Mouse (Mus musculus) C2C12 (cell line): Measurements from ENCODE around the gene Abo. TPM values are rescaled to one million over a fixed set of nuclear protein-coding genes. Genes with fewer than 3 reads are reported as not detected.

Experiments
- H3K27me3 ChIP-seq: one replicate; pipeline ENCODE4 v1.6.1; 2011; ENCODE audit not compliant: control insufficient read depth, insufficient read depth, insufficient read length
- H3K36me3 ChIP-seq: one replicate; pipeline ENCODE4 v1.6.1; 2011; ENCODE audit not compliant: control insufficient read depth, insufficient read depth
- H3K4me3 ChIP-seq: one replicate; pipeline ENCODE4 v1.5.1; 2011; ENCODE audit warnings: mild to moderate bottlenecking, control low read depth; ENCODE audit not compliant: poor library complexity, insufficient read depth, severe bottlenecking
- H3K79me2 ChIP-seq: one replicate; pipeline ENCODE4 v1.6.1; 2011; ENCODE audit not compliant: control insufficient read depth, insufficient read depth
- H3K79me3 ChIP-seq: one replicate; pipeline ENCODE4 v1.6.1; 2011; ENCODE audit warnings: low read depth, control low read depth
- H3ac ChIP-seq: one replicate; pipeline ENCODE3; 2011; ENCODE audit warnings: low read depth; ENCODE audit not compliant: control insufficient read depth, insufficient read length
- CEBPB ChIP-seq: IDR thresholded peaks from one replicate; pipeline ENCODE4 v1.6.1; 2011; ENCODE audit warnings: low read depth, mild to moderate bottlenecking, control low read depth, moderate library complexity
- CTCF ChIP-seq: IDR thresholded peaks from one replicate; pipeline ENCODE4 v1.5.1; 2011; ENCODE audit not compliant: control insufficient read depth, insufficient read depth, insufficient read length
- FOSL1 ChIP-seq: IDR thresholded peaks from one replicate; pipeline ENCODE4 v1.8.0; 2011; ENCODE audit warnings: mild to moderate bottlenecking, low read length; ENCODE audit not compliant: poor library complexity, insufficient read depth, severe bottlenecking
- MAX ChIP-seq: IDR thresholded peaks from one replicate; pipeline ENCODE4 v1.6.1; 2011; ENCODE audit warnings: mild to moderate bottlenecking, control low read depth
- MYOD1 ChIP-seq: IDR thresholded peaks from one replicate; pipeline ENCODE4 v1.6.1; 2011; ENCODE audit warnings: low read depth; ENCODE audit not compliant: control insufficient read depth, insufficient read length
- MYOG ChIP-seq: IDR thresholded peaks from one replicate; pipeline ENCODE4 v1.6.1; 2011; ENCODE audit not compliant: control insufficient read depth, insufficient read length; ENCODE audit errors: extremely low read depth
- USF1 ChIP-seq: IDR thresholded peaks from one replicate; pipeline ENCODE4 v1.6.1; 2011; ENCODE audit warnings: low read depth, mild to moderate bottlenecking, control low read depth, moderate library complexity
- polyA plus RNA-seq: library from polyadenylated mRNA; unstranded; fragments of >200 nt; fragmentation: generic; extraction: Trizol; gene quantifications from one replicate; pipeline ENCODE4 v1.2.1, GENCODE M21; 2012; ENCODE audit warnings: missing spikeins

Gene Abo
- polyA plus RNA-seq, 1 experiment: not detected

GRCm38 (mm10) chr2:26910124-26910993, 45.6 kb upstream of the Abo start, which contains the start of the genes Med22 and Rpl7a:
Gene Med22, minus strand, starts transcription at chr2:26910677.
Gene Rpl7a, plus strand, starts transcription at chr2:26910764.
- Histone ChIP-seq H3K36me3 (peaks cover 80% of the 10 kb centered on the region), H3K27me3 (no peaks in the 10 kb centered on the region)

GRCm38 (mm10) chr2:26909387-26909784, 44.6 kb upstream of the Abo start:
- peak overlapping the region; percentile 84 for H3ac ChIP-seq
- no peaks in the 10 kb centered on the region for H3K27me3 ChIP-seq
- H3K79me3 ChIP-seq: peaks cover 68% of the 10 kb centered on the region
- peaks cover 80% of the 10 kb centered on the region for H3K36me3 ChIP-seq
- H3K4me3 ChIP-seq: peak overlapping the region; percentile 84
- TF ChIP-seq CTCF (no peak), CEBPB (no peak), FOSL1 (no peak), MYOD1 (no peak), MAX (no peak), USF1 (no peak), MYOG (no peak)
- peaks cover 100% of the 10 kb centered on the region for H3K79me2 ChIP-seq

More at GRCm38 (mm10) chr2:26910124-26910993, 45.6 kb upstream of the Abo start, which contains the start of the genes Med22 and Rpl7a:
- H3ac ChIP-seq: peak within 1 kb of the TSS; percentile 93
- peaks cover 100% of the 10 kb centered on the region for H3K79me2 ChIP-seq
- TF ChIP-seq MAX (peak; percentile 7), MYOG (no peak), FOSL1 (no peak), CTCF (no peak)
- H3K79me3 ChIP-seq: peaks cover 75% of the 10 kb centered on the region
- H3K4me3 ChIP-seq: peak within 1 kb of the TSS; percentile 84

GRCm38 (mm10) chr2:26908710-26909386, 44.1 kb upstream of the Abo start:
- Histone ChIP-seq H3K27me3 (no peaks in the 10 kb centered on the region), H3ac (peak overlapping the region; percentile 47), H3K4me3 (peak overlapping the region; percentile 84), H3K79me3 (peaks cover 68% of the 10 kb centered on the region), H3K36me3 (peaks cover 77% of the 10 kb centered on the region), H3K79me2 (peaks cover 100% of the 10 kb centered on the region)
- TF ChIP-seq CTCF (no peak), MYOG (no peak), USF1 (no peak), MYOD1 (no peak), FOSL1 (no peak), CEBPB (no peak)

DNA sequence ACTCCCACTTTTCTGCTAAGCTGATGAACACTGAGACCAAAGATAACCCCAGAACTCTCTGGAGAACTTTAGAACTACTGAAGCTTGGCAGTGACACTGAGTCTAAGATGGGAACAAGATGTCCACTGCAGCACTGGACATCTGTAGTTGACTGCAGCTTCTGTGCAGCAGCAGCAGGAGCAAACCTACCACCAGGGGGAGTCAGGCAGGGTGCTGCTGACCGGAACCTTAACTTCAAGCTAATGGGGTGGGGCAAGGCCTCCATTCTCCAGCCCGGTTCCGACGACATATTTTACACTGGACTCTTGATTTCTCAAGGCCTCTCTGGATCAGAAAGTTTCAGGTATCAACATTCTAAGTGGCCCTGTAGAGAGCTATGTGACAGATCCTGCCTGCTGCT, 42.3 kb upstream of the Abo start:
- peaks cover 61% of the 10 kb centered on the region for H3K79me3 ChIP-seq
- TF ChIP-seq FOSL1 (no peak), CTCF (peak; percentile 75)
- H3K27me3 ChIP-seq: no peaks in the 10 kb centered on the region
- H3K36me3 ChIP-seq: peaks cover 60% of the 10 kb centered on the region
- H3K4me3 ChIP-seq: no peak overlapping the region
- H3K79me2 ChIP-seq: peaks cover 100% of the 10 kb centered on the region
- H3ac ChIP-seq: no peak overlapping the region

DNA sequence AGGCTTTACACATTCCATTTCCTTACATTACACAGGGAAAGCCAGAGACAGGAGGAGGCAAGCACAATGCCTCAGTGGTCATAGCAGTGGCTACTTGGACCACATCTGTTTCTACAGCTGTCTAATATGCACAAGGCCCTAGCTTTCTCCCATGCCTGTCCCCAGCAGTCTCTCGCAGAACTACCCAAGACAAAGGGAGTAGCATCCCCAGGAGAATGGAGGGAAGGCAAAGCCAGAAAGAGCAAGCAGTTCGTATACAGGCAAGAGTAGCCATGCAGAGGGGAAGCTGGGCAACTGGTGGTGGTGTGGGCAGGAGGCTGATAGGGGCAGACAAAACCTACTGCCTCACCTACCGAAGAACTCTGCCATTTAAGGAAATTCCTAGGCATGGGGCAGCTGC, 41.7 kb upstream of the Abo start:
- Histone ChIP-seq H3ac (no peak overlapping the region), H3K27me3 (no peaks in the 10 kb centered on the region), H3K79me3 (peaks cover 61% of the 10 kb centered on the region), H3K36me3 (peaks cover 53% of the 10 kb centered on the region), H3K79me2 (peaks cover 100% of the 10 kb centered on the region), H3K4me3 (no peak overlapping the region)
- TF ChIP-seq CTCF: no peak
- no peak for TF ChIP-seq USF1
- no peak for TF ChIP-seq MYOD1
- TF ChIP-seq MAX: no peak
- no peak for TF ChIP-seq FOSL1
- no peak for TF ChIP-seq CEBPB
- TF ChIP-seq MYOG: no peak
